Mouse (Mus musculus) heart, embryonic 13.5 days (tissue): Measurements from ENCODE around the gene Prrt2. TPM values are rescaled to one million over a fixed set of nuclear protein-coding genes. Genes with fewer than 3 reads are reported as not detected.

ENCODE experiments used
- microRNA-seq: library from miRNA; unstranded; fragments of <30 nt; microRNA quantifications from one replicate; pipeline ENCODE4, GENCODE M21; 2016
- polyA plus RNA-seq: library from polyadenylated mRNA; unstranded; fragments of >200 nt; fragmentation: Nextera tagmentation; extraction: Ambion mirVana; gene quantifications from 2 replicates; pipeline ENCODE4 v1.2.1, GENCODE M21; 2015

Prrt2 gene
- polyA plus RNA-seq, 1 experiment from 2014 or later = 1.6 TPM

Small RNA genes lying within 50 kb of the gene (microRNA-seq; reads per million reads assigned to microRNA genes)
- gene Gm44343 = not detected

Other genes starting within 250 kb of the Prrt2 start
- gene Ypel3, start 244.3 kb downstream of the Prrt2 start, polyA plus RNA-seq = 79.1 and 86.2 TPM in 2 replicates
- gene Tbx6, start 239.7 kb downstream of the Prrt2 start, polyA plus RNA-seq = 0.32 and 0.33 TPM in 2 replicates
- 151 and 166 TPM in 2 replicates for gene Ppp4c, start 228.7 kb downstream of the Prrt2 start, polyA plus RNA-seq
- 0.29 and 0.32 TPM in 2 replicates for gene Fam57b, start 223.5 kb downstream of the Prrt2 start, polyA plus RNA-seq
- gene 4930451I11Rik, start 189.6 kb downstream of the Prrt2 start, polyA plus RNA-seq = not detected in 2 replicates
- 0.15 and 0.17 TPM in 2 replicates for gene Doc2a, start 173.8 kb downstream of the Prrt2 start, polyA plus RNA-seq
- gene Hirip3, start 159.2 kb downstream of the Prrt2 start, polyA plus RNA-seq = 18.8 and 23.1 TPM in 2 replicates
- 55.6 and 55.8 TPM in 2 replicates for gene Ino80e, start 158.8 kb downstream of the Prrt2 start, polyA plus RNA-seq
- gene Taok2, start 136.5 kb downstream of the Prrt2 start, polyA plus RNA-seq = 31.8 and 32.1 TPM in 2 replicates
- gene Tmem219, start 98.3 kb downstream of the Prrt2 start, polyA plus RNA-seq = 20.4 and 21.5 TPM in 2 replicates
- 13.1 and 14.0 TPM in 2 replicates for gene Kctd13, start 92.3 kb downstream of the Prrt2 start, polyA plus RNA-seq
- gene Asphd1, start 71.6 kb downstream of the Prrt2 start, polyA plus RNA-seq = 0.20 TPM in 2 replicates
- gene Sez6l2, start 70.6 kb downstream of the Prrt2 start, polyA plus RNA-seq = 0.19 and 0.73 TPM in 2 replicates
- gene Cdipt, start 45.3 kb downstream of the Prrt2 start, polyA plus RNA-seq = 69.5 and 79.9 TPM in 2 replicates
- gene Cdiptos, start 45.1 kb downstream of the Prrt2 start, polyA plus RNA-seq = 0.59 and 1.7 TPM in 2 replicates
- 11.2 and 11.9 TPM in 2 replicates for gene Mvp, start 6.6 kb downstream of the Prrt2 start, polyA plus RNA-seq
- 0.38 and 0.44 TPM in 2 replicates for gene Pagr1b, start 4.7 kb downstream of the Prrt2 start, polyA plus RNA-seq
- 55.6 and 76.2 TPM in 2 replicates for gene Pagr1a, start 3.9 kb downstream of the Prrt2 start, polyA plus RNA-seq
- gene Gm42742, start 114 bp downstream of the Prrt2 start, polyA plus RNA-seq = 13.8 and 25.7 TPM in 2 replicates
- gene Maz, start 5.8 kb upstream of the Prrt2 start, polyA plus RNA-seq = 31.0 and 34.5 TPM in 2 replicates
- gene Kif22, start 21.3 kb upstream of the Prrt2 start, polyA plus RNA-seq = 72.4 and 79.2 TPM in 2 replicates
- not detected in 2 replicates for gene Zg16, start 66.1 kb upstream of the Prrt2 start, polyA plus RNA-seq
- 1.0 and 1.1 TPM in 2 replicates for gene AI467606, start 70.1 kb upstream of the Prrt2 start, polyA plus RNA-seq
- gene Qprt, start 101.0 kb upstream of the Prrt2 start, polyA plus RNA-seq = 3.2 and 4.7 TPM in 2 replicates
- gene Spn, start 116.6 kb upstream of the Prrt2 start, polyA plus RNA-seq = 0.13 and 0.36 TPM in 2 replicates
- gene Cd2bp2, start 174.8 kb upstream of the Prrt2 start, polyA plus RNA-seq = 42.1 TPM in 2 replicates
- 18.0 and 18.2 TPM in 2 replicates for gene Tbc1d10b, start 187.3 kb upstream of the Prrt2 start, polyA plus RNA-seq
- 17.0 and 24.9 TPM in 2 replicates for gene Mylpf, start 187.7 kb upstream of the Prrt2 start, polyA plus RNA-seq
- gene Zfp553, start 211.8 kb upstream of the Prrt2 start, polyA plus RNA-seq = 21.4 and 24.1 TPM in 2 replicates
- 23.1 and 23.2 TPM in 2 replicates for gene Sept1, start 211.9 kb upstream of the Prrt2 start, polyA plus RNA-seq
- 32.6 and 32.9 TPM in 2 replicates for gene Zfp771, start 223.1 kb upstream of the Prrt2 start, polyA plus RNA-seq
- 161 and 179 TPM in 2 replicates for gene Dctpp1, start 239.5 kb upstream of the Prrt2 start, polyA plus RNA-seq